Mouse (Mus musculus): ENCODE measurements around the gene Ucp2. TPM values are rescaled to one million over a fixed set of nuclear protein-coding genes. Genes with fewer than 3 reads are reported as not detected.

Gene Ucp2
- total RNA-seq (2023), result 100 to 1,000 TPM; 625 to 675 TPM

GRCm38 (mm10) chr7:100493117-100493483 lies at the start of gene Ucp2:
Ucp2 (plus strand) TSS chr7:100493337.

GRCm38 (mm10) chr7:100472777-100473176 lies 20.4 kb upstream of the Ucp2 start, which contains the start of gene Ucp3:
Ucp3 (plus strand) TSS chr7:100472990.

GRCm38 (mm10) chr7:100514573-100514972 lies 21.4 kb downstream of the Ucp2 start, which contains the start of gene Dnajb13:
Dnajb13 (minus strand) TSS chr7:100514960.

GRCm38 (mm10) chr7:100536804-100537518 lies 43.8 kb downstream of the Ucp2 start, which contains the start of gene Coa4:
Coa4 (plus strand) TSS chr7:100537071.

Other genes starting within 250 kb of the Ucp2 start
- 1 to 10 TPM in 1 of 2 experiments, under 1 TPM in 1; 0.47 to 1.2 TPM for gene P4ha3, start 207.8 kb upstream of the Ucp2 start, total RNA-seq (2023)
- gene C2cd3, start 121.1 kb upstream of the Ucp2 start, total RNA-seq (2023), result 10 to 100 TPM; 73.5 to 77.0 TPM
- 10 to 100 TPM; 50.6 to 54.5 TPM for gene Ppme1, start 121.0 kb upstream of the Ucp2 start, total RNA-seq (2023)
- gene Ucp3, start 20.3 kb upstream of the Ucp2 start, total RNA-seq (2023), result 1 to 10 TPM in 1 of 2 experiments, under 1 TPM in 1; 0.99 to 1.5 TPM
- 1 to 10 TPM; 3.0 to 3.8 TPM for gene Dnajb13, start 21.6 kb downstream of the Ucp2 start, total RNA-seq (2023)
- 1 to 10 TPM; 5.5 to 7.2 TPM for gene Coa4, start 43.7 kb downstream of the Ucp2 start, total RNA-seq (2023)
- 10 to 100 TPM; 50.9 to 55.1 TPM for gene Rab6a, start 114.1 kb downstream of the Ucp2 start, total RNA-seq (2023)
- gene Mrpl48, start 115.0 kb downstream of the Ucp2 start, total RNA-seq (2023), result 10 to 100 TPM; 29.9 to 32.3 TPM
- not detected for gene Plekhb1, start 169.1 kb downstream of the Ucp2 start, total RNA-seq (2023)
- gene Fam168a, start 213.3 kb downstream of the Ucp2 start, total RNA-seq (2023), result 10 to 100 TPM; 46.0 to 51.9 TPM

Data from T-cell, adult 66 days (primary cell).